Mouse (Mus musculus): ENCODE measurements around the gene Xrcc4. TPM values are rescaled to one million over a fixed set of nuclear protein-coding genes. Genes with fewer than 3 reads are reported as not detected.

Xrcc4 gene
- polyA plus RNA-seq, 1 experiment from 2014 or later, result 7.3 TPM

GRCm38 (mm10) chr13:89918814-89919481 lies 170.5 kb downstream of the Xrcc4 start:
- no peak for ATAC-seq
- no peaks in the 10 kb centered on the region for H3K9me3 ChIP-seq (replicated peaks)
- H3K27ac ChIP-seq, result no peak overlapping the region
- H3K27me3 ChIP-seq (replicated peaks), result no peaks in the 10 kb centered on the region
- no peaks in the 10 kb centered on the region for H3K36me3 ChIP-seq
- no peak overlapping the region for H3K4me3 ChIP-seq
- H3K4me1 ChIP-seq, result no peaks in the 10 kb centered on the region
- no peak overlapping the region for H3K4me2 ChIP-seq
- WGBS (ENCODE audit: insufficient replicate concordance), result 77% methylated on average over 3 of the region's 3 CpGs
- H3K9ac ChIP-seq, result no peak overlapping the region

- Histone ChIP-seq H3K27me3 (replicated peaks) (no peaks in the 10 kb centered on the region), H3K9ac (no peak overlapping the region), H3K9me3 (replicated peaks) (no peaks in the 10 kb centered on the region), H3K4me3 (no peak overlapping the region), H3K4me1 (no peaks in the 10 kb centered on the region), H3K27ac (no peak overlapping the region), H3K4me2 (no peak overlapping the region), H3K36me3 (no peaks in the 10 kb centered on the region)
- WGBS (ENCODE audit: insufficient replicate concordance), result 76% methylated on average over 5 of the region's 5 CpGs
- ATAC-seq, result no peak
Measured at GRCm38 (mm10) chr13:89914332-89914731, 175.1 kb downstream of the Xrcc4 start.

GRCm38 (mm10) chr13:89913891-89914290 lies 175.5 kb downstream of the Xrcc4 start:
- Histone ChIP-seq H3K4me3 (no peak overlapping the region), H3K36me3 (no peaks in the 10 kb centered on the region), H3K9me3 (replicated peaks) (no peaks in the 10 kb centered on the region), H3K27ac (no peak overlapping the region), H3K9ac (no peak overlapping the region), H3K4me1 (no peaks in the 10 kb centered on the region), H3K27me3 (replicated peaks) (no peaks in the 10 kb centered on the region), H3K4me2 (no peak overlapping the region)
- ATAC-seq, result no peak
- WGBS (ENCODE audit: insufficient replicate concordance), result 65% methylated on average over 6 of the region's 6 CpGs

GRCm38 (mm10) chr13:89906120-89906519 lies 183.3 kb downstream of the Xrcc4 start:
- no peak; the same call in 1 of the 2 replicates for ATAC-seq
- Histone ChIP-seq H3K4me3 (no peak overlapping the region), H3K27me3 (replicated peaks) (no peaks in the 10 kb centered on the region), H3K4me1 (no peaks in the 10 kb centered on the region), H3K9ac (no peak overlapping the region), H3K36me3 (no peaks in the 10 kb centered on the region), H3K27ac (no peak overlapping the region), H3K4me2 (no peak overlapping the region), H3K9me3 (replicated peaks) (no peaks in the 10 kb centered on the region)
- WGBS (ENCODE audit: insufficient replicate concordance), result 24% methylated on average over 2 of the region's 2 CpGs

GRCm38 (mm10) chr13:89899066-89899465 lies 190.3 kb downstream of the Xrcc4 start:
- no peaks in the 10 kb centered on the region for H3K9me3 ChIP-seq (replicated peaks)
- no peak for ATAC-seq
- no peak overlapping the region for H3K4me3 ChIP-seq
- H3K9ac ChIP-seq, result no peak overlapping the region
- H3K36me3 ChIP-seq, result no peaks in the 10 kb centered on the region
- no peaks in the 10 kb centered on the region for H3K27me3 ChIP-seq (replicated peaks)
- no peak overlapping the region for H3K4me2 ChIP-seq
- 81% methylated on average over 4 of the region's 4 CpGs for WGBS (ENCODE audit: insufficient replicate concordance)
- H3K4me1 ChIP-seq, result no peaks in the 10 kb centered on the region
- H3K27ac ChIP-seq, result no peak overlapping the region

GRCm38 (mm10) chr13:89892140-89892539 lies 197.3 kb downstream of the Xrcc4 start:
- 62% methylated on average over 4 of the region's 4 CpGs for whole genome bisulfite sequencing (ENCODE audit: insufficient replicate concordance)
- H3K9ac ChIP-seq, result no peak overlapping the region
- no peaks in the 10 kb centered on the region for H3K9me3 ChIP-seq (replicated peaks)
- no peaks in the 10 kb centered on the region for H3K27me3 ChIP-seq (replicated peaks)
- H3K4me3 ChIP-seq, result no peak overlapping the region
- H3K27ac ChIP-seq, result no peak overlapping the region
- no peak overlapping the region for H3K4me2 ChIP-seq
- no peaks in the 10 kb centered on the region for H3K36me3 ChIP-seq
- H3K4me1 ChIP-seq, result 0 out of 2 replicates have a peak, but pooled peaks cover 2% of the 10 kb centered on the region
- ATAC-seq, result no peak

GRCm38 (mm10) chr13:89890159-89890558 lies 199.2 kb downstream of the Xrcc4 start:
- no peak for ATAC-seq
- Histone ChIP-seq H3K27me3 (replicated peaks) (no peaks in the 10 kb centered on the region), H3K9ac (no peak overlapping the region), H3K9me3 (replicated peaks) (no peaks in the 10 kb centered on the region), H3K4me2 (no peak overlapping the region), H3K4me1 (0 out of 2 replicates have a peak, but pooled peaks cover 2% of the 10 kb centered on the region), H3K4me3 (no peak overlapping the region), H3K36me3 (no peaks in the 10 kb centered on the region), H3K27ac (no peak overlapping the region)
- WGBS (ENCODE audit: insufficient replicate concordance), result 56% methylated on average over 1 of the region's 1 CpGs

- WGBS (ENCODE audit: insufficient replicate concordance), result 11% methylated on average over 5 of the region's 5 CpGs
- H3K27ac ChIP-seq, result no peak overlapping the region
- H3K27me3 ChIP-seq (replicated peaks), result no peaks in the 10 kb centered on the region
- no peaks in the 10 kb centered on the region for H3K9me3 ChIP-seq (replicated peaks)
- H3K4me3 ChIP-seq, result no peak overlapping the region
- peak; percentile 91 for ATAC-seq
- no peak overlapping the region for H3K9ac ChIP-seq
- no peaks in the 10 kb centered on the region for H3K36me3 ChIP-seq
- 0 out of 2 replicates have a peak, but pooled peaks cover 2% of the 10 kb centered on the region for H3K4me1 ChIP-seq
- H3K4me2 ChIP-seq, result peak overlapping the region; percentile 3; the same call in 1 of the 2 replicates
Measured at GRCm38 (mm10) chr13:89889074-89889473, 200.3 kb downstream of the Xrcc4 start.

GRCm38 (mm10) chr13:89883523-89883922 lies 205.9 kb downstream of the Xrcc4 start:
- Histone ChIP-seq H3K27ac (no peak overlapping the region), H3K36me3 (no peaks in the 10 kb centered on the region), H3K4me2 (no peak overlapping the region), H3K4me3 (no peak overlapping the region), H3K27me3 (replicated peaks) (no peaks in the 10 kb centered on the region), H3K9me3 (replicated peaks) (no peaks in the 10 kb centered on the region), H3K9ac (no peak overlapping the region), H3K4me1 (no peaks in the 10 kb centered on the region)
- WGBS (ENCODE audit: insufficient replicate concordance), result 74% methylated on average over 1 of the region's 1 CpGs
- ATAC-seq, result no peak

- H3K36me3 ChIP-seq, result no peaks in the 10 kb centered on the region
- WGBS (ENCODE audit: insufficient replicate concordance), result 63% methylated on average over 2 of the region's 2 CpGs
- H3K9ac ChIP-seq, result no peak overlapping the region
- no peak overlapping the region for H3K4me2 ChIP-seq
- no peak overlapping the region for H3K27ac ChIP-seq
- ATAC-seq, result no peak
- H3K4me3 ChIP-seq, result no peak overlapping the region
- no peaks in the 10 kb centered on the region for H3K27me3 ChIP-seq (replicated peaks)
- H3K4me1 ChIP-seq, result no peaks in the 10 kb centered on the region
- H3K9me3 ChIP-seq (replicated peaks), result no peaks in the 10 kb centered on the region
Measured at GRCm38 (mm10) chr13:89881281-89881680, 208.1 kb downstream of the Xrcc4 start.

GRCm38 (mm10) chr13:89878832-89879468 lies 210.5 kb downstream of the Xrcc4 start:
- H3K27ac ChIP-seq, result no peak overlapping the region
- ATAC-seq, result no peak
- no peaks in the 10 kb centered on the region for H3K27me3 ChIP-seq (replicated peaks)
- WGBS (ENCODE audit: insufficient replicate concordance), result 82% methylated on average over 10 of the region's 10 CpGs
- no peaks in the 10 kb centered on the region; the same call in 1 of the 2 replicates for H3K4me1 ChIP-seq
- no peaks in the 10 kb centered on the region for H3K36me3 ChIP-seq
- H3K4me2 ChIP-seq, result no peak overlapping the region
- no peak overlapping the region for H3K4me3 ChIP-seq
- H3K9me3 ChIP-seq (replicated peaks), result no peaks in the 10 kb centered on the region
- no peak overlapping the region for H3K9ac ChIP-seq

GRCm38 (mm10) chr13:89875499-89875898 lies 213.9 kb downstream of the Xrcc4 start:
- no peak overlapping the region for H3K4me3 ChIP-seq
- H3K27ac ChIP-seq, result no peak overlapping the region
- 57% methylated on average over 4 of the region's 4 CpGs for whole genome bisulfite sequencing (ENCODE audit: insufficient replicate concordance)
- H3K36me3 ChIP-seq, result no peaks in the 10 kb centered on the region
- no peaks in the 10 kb centered on the region for H3K27me3 ChIP-seq (replicated peaks)
- no peak overlapping the region for H3K4me2 ChIP-seq
- no peaks in the 10 kb centered on the region; the same call in 1 of the 2 replicates for H3K4me1 ChIP-seq
- H3K9me3 ChIP-seq (replicated peaks), result no peaks in the 10 kb centered on the region
- peak; percentile 79 for ATAC-seq
- no peak overlapping the region for H3K9ac ChIP-seq

Measured in liver, embryonic 12.5 days (tissue).